Mouse (Mus musculus) ovary, adult 18-20 months (tissue): ENCODE measurements around the gene Tex2.
"Not testable (repeated sequence)": the region's sequence is repeated elsewhere in the genome, so short reads cannot be mapped to it uniquely, and the experiment has no call there.

Experiments used
- DNase-seq: peaks from one replicate; pipeline ENCODE4 v3.0.0; 2022; ENCODE audit warnings: low spot score, mixed read lengths

The Tex2 gene

GRCm38 (mm10) chr11:106612961-106613637, at the start of gene Tex2:
Tex2 (minus strand) TSS chr11:106613423.
- peak; percentile 97 for DNase-seq

- no peak for DNase-seq
These were observed 49.6 kb upstream of the Tex2 start for GRCm38 (mm10) chr11:106662634-106663407.

- no peak for DNase-seq
These were observed 47.3 kb upstream of the Tex2 start for GRCm38 (mm10) chr11:106660453-106661081.

- peak; percentile 26 for DNase-seq
These were observed 46.5 kb upstream of the Tex2 start for GRCm38 (mm10) chr11:106659598-106660295.

- DNase-seq: peak; percentile 69
These were observed 45.0 kb upstream of the Tex2 start for GRCm38 (mm10) chr11:106658051-106658880.

GRCm38 (mm10) chr11:106656896-106657498, 43.8 kb upstream of the Tex2 start:
- not testable (repeated sequence) for DNase-seq

- DNase-seq: peak; percentile 26
These were observed 35.1 kb upstream of the Tex2 start for GRCm38 (mm10) chr11:106648347-106648746.

GRCm38 (mm10) chr11:106642966-106643637, 29.9 kb upstream of the Tex2 start:
- no peak for DNase-seq

- DNase-seq: no peak
These were observed 28.4 kb upstream of the Tex2 start for GRCm38 (mm10) chr11:106641580-106641979.

- no peak for DNase-seq
These were observed 26.8 kb upstream of the Tex2 start for GRCm38 (mm10) chr11:106640059-106640458.

GRCm38 (mm10) chr11:106639356-106639692, 26.1 kb upstream of the Tex2 start:
- no peak for DNase-seq

- DNase-seq: no peak
These were observed 25.5 kb upstream of the Tex2 start for GRCm38 (mm10) chr11:106638551-106639355.

- no peak for DNase-seq
These were observed 24.5 kb upstream of the Tex2 start for GRCm38 (mm10) chr11:106637754-106638153.

- no peak for DNase-seq
These were observed 22.7 kb upstream of the Tex2 start for GRCm38 (mm10) chr11:106635946-106636345.

- DNase-seq: not testable (repeated sequence)
These were observed 21.0 kb upstream of the Tex2 start for GRCm38 (mm10) chr11:106634175-106634574.

- DNase-seq: no peak
These were observed 20.2 kb upstream of the Tex2 start for GRCm38 (mm10) chr11:106633456-106633855.

GRCm38 (mm10) chr11:106627692-106628091, 14.5 kb upstream of the Tex2 start:
- peak; percentile 59 for DNase-seq

GRCm38 (mm10) chr11:106625577-106625976, 12.4 kb upstream of the Tex2 start:
- no peak for DNase-seq

GRCm38 (mm10) chr11:106623629-106624028, 10.4 kb upstream of the Tex2 start:
- no peak for DNase-seq

- no peak for DNase-seq
These were observed 8.8 kb upstream of the Tex2 start for GRCm38 (mm10) chr11:106622056-106622455.
